Mouse (Mus musculus): ENCODE measurements at regions not wholly inside any gene's neighbourhood (a gene's known extent, or its start where the extent isn't known, plus 50 kb on each side); places are given as distances from the start of the nearest gene placed in this dataset.

GRCm38 (mm10) chr8:103425967-103426366, 640.5 kb upstream of the Cdh11 start:
- TF ChIP-seq POLR2A (IDR thresholded peaks at IDR 0.05; ENCODE audit: insufficient read length, low read depth) (no peak), TCF12 (IDR thresholded peaks at IDR 0.05; ENCODE audit: insufficient read depth, poor library complexity, severe bottlenecking) (no peak), E2F4 (IDR thresholded peaks at IDR 0.05; ENCODE audit: insufficient read depth) (no peak), POLR2AphosphoS2 (IDR thresholded peaks at IDR 0.05; ENCODE audit: insufficient read length, low read depth) (no peak), TCF3 (IDR thresholded peaks at IDR 0.05; ENCODE audit: insufficient read length, low read depth) (no peak), USF1 (IDR thresholded peaks at IDR 0.05; ENCODE audit: low read depth) (no peak)

Measured in myocyte (in vitro differentiated cells).